Mouse (Mus musculus) embryonic facial prominence, embryonic 11.5 days (tissue): Measurements from ENCODE around the gene Ttc12. TPM values are rescaled to one million over a fixed set of nuclear protein-coding genes. Genes with fewer than 3 reads are reported as not detected.

Experiments used
- ATAC-seq: fragments of 200-750 bp; cut with Nextera tagmentation; replicated peaks from 2 replicates; pipeline ENCODE4 v1.8.0; 2017; ENCODE audit warnings: low read depth; ENCODE audit not compliant: insufficient number of reproducible peaks, low FRiP score, low TSS enrichment
- DNase-seq: peaks from one replicate; pipeline ENCODE4 v3.0.0-alpha.2; 2015; ENCODE audit warnings: low spot score
- H3K27ac ChIP-seq: fragments of 300-500 bp; sonication (generic); replicated peaks from 2 replicates; pipeline ENCODE4 v1.5.1; 2014; ENCODE audit warnings: mild to moderate bottlenecking, low read depth, low read length, control low read depth
- H3K27me3 ChIP-seq: fragments of 300-500 bp; sonication (generic); 2 replicates; pipeline ENCODE4 v1.6.1; 2014; ENCODE audit warnings: mild to moderate bottlenecking, low read length, moderate library complexity, mixed read lengths; ENCODE audit not compliant: control insufficient read depth, insufficient read depth
- H3K36me3 ChIP-seq: fragments of 300-500 bp; sonication (generic); replicated peaks from 2 replicates; pipeline ENCODE4 v1.6.1; 2014; ENCODE audit warnings: low read depth, mild to moderate bottlenecking, low read length, moderate library complexity, mixed read lengths; ENCODE audit not compliant: control insufficient read depth, insufficient read depth
- H3K4me1 ChIP-seq: fragments of 300-500 bp; sonication (generic); 2 replicates; pipeline ENCODE4 v1.6.1; 2014; ENCODE audit warnings: low read length, mixed read lengths; ENCODE audit not compliant: control insufficient read depth, insufficient read depth
- H3K4me2 ChIP-seq: fragments of 300-500 bp; sonication (generic); 2 replicates; pipeline ENCODE4 v1.6.1; 2014; ENCODE audit warnings: low read depth, mild to moderate bottlenecking, control low read depth, low read length, moderate library complexity
- H3K4me3 ChIP-seq: fragments of 300-500 bp; sonication (generic); 2 replicates; pipeline ENCODE4 v1.5.1; 2014; ENCODE audit warnings: low read depth, low read length, control low read depth
- H3K9ac ChIP-seq: fragments of 300-500 bp; sonication (generic); replicated peaks from 2 replicates; pipeline ENCODE4 v1.6.1; 2014; ENCODE audit warnings: mild to moderate bottlenecking, control low read depth, low read length
- H3K9me3 ChIP-seq: fragments of 300-500 bp; sonication (generic); replicated peaks from 2 replicates; pipeline ENCODE4 v1.6.1; 2016; ENCODE audit warnings: mild to moderate bottlenecking, low read length, inconsistent platforms, mixed read lengths; ENCODE audit not compliant: control insufficient read depth
- WGBS: fragments of 180-500 bp; shearing (Covaris S2); extraction: QIAGEN DNeasy Blood & Tissue Kit; methylation state at CpG from one replicate; pipeline ENCODE4 v1.1.7; 2014; 5-methylcytosine and 5-hydroxymethylcytosine counted together
- polyA plus RNA-seq: library from polyadenylated mRNA; unstranded; fragments of >200 nt; fragmentation: Nextera tagmentation; extraction: Ambion mirVana; gene quantifications from 2 replicates; pipeline ENCODE4 v1.2.1, GENCODE M21; 2014

The Ttc12 gene
- polyA plus RNA-seq, 1 experiment from 2014 or later = 1.9 TPM

GRCm38 (mm10) chr9:49509094-49509493 is 23.1 kb upstream of the Ttc12 start:
- no peak for DNase-seq
- no peaks in the 10 kb centered on the region for H3K27me3 ChIP-seq
- no peaks in the 10 kb centered on the region for H3K4me1 ChIP-seq
- no peaks in the 10 kb centered on the region for H3K36me3 ChIP-seq
- H3K9me3 ChIP-seq = no peaks in the 10 kb centered on the region
- WGBS = 95% methylated on average over 3 of the region's 3 CpGs
- no peak overlapping the region for H3K27ac ChIP-seq
- no peak overlapping the region for H3K4me3 ChIP-seq
- H3K9ac ChIP-seq = no peak overlapping the region
- no peak for ATAC-seq
- no peak overlapping the region for H3K4me2 ChIP-seq

- Histone ChIP-seq H3K27me3 (no peaks in the 10 kb centered on the region), H3K36me3 (no peaks in the 10 kb centered on the region), H3K4me2 (no peak overlapping the region), H3K4me1 (no peaks in the 10 kb centered on the region), H3K9ac (no peak overlapping the region), H3K27ac (no peak overlapping the region), H3K9me3 (no peaks in the 10 kb centered on the region), H3K4me3 (no peak overlapping the region)
- ATAC-seq = no peak
- WGBS = 87% methylated on average over 9 of the region's 9 CpGs
- DNase-seq = no peak
Observed at GRCm38 (mm10) chr9:49507829-49508585, 22.0 kb upstream of the Ttc12 start.

GRCm38 (mm10) chr9:49504658-49505057 is 18.6 kb upstream of the Ttc12 start:
- Histone ChIP-seq H3K4me3 (no peak overlapping the region), H3K36me3 (no peaks in the 10 kb centered on the region), H3K27ac (no peak overlapping the region), H3K9me3 (no peaks in the 10 kb centered on the region), H3K9ac (no peak overlapping the region), H3K4me2 (no peak overlapping the region), H3K4me1 (no peaks in the 10 kb centered on the region), H3K27me3 (no peaks in the 10 kb centered on the region)
- DNase-seq (no peak), ATAC-seq (no peak)
- 77% methylated on average over 5 of the region's 5 CpGs for WGBS

- H3K4me2 ChIP-seq = no peak overlapping the region
- H3K27ac ChIP-seq = no peak overlapping the region
- DNase-seq (no peak), ATAC-seq (no peak)
- H3K27me3 ChIP-seq = no peaks in the 10 kb centered on the region
- 88% methylated on average over 4 of the region's 4 CpGs for WGBS
- no peak overlapping the region for H3K4me3 ChIP-seq
- H3K4me1 ChIP-seq = no peaks in the 10 kb centered on the region
- no peaks in the 10 kb centered on the region for H3K9me3 ChIP-seq
- H3K9ac ChIP-seq = no peak overlapping the region
- H3K36me3 ChIP-seq = no peaks in the 10 kb centered on the region
Observed at GRCm38 (mm10) chr9:49502245-49502644, 16.2 kb upstream of the Ttc12 start.

GRCm38 (mm10) chr9:49499878-49500277 is 13.9 kb upstream of the Ttc12 start:
- no peak overlapping the region for H3K27ac ChIP-seq
- H3K4me3 ChIP-seq = no peak overlapping the region
- H3K36me3 ChIP-seq = no peaks in the 10 kb centered on the region
- WGBS = 87% methylated on average over 2 of the region's 2 CpGs
- DNase-seq (no peak), ATAC-seq (no peak)
- no peak overlapping the region for H3K4me2 ChIP-seq
- no peaks in the 10 kb centered on the region for H3K4me1 ChIP-seq
- no peaks in the 10 kb centered on the region for H3K9me3 ChIP-seq
- H3K27me3 ChIP-seq = no peaks in the 10 kb centered on the region
- H3K9ac ChIP-seq = no peak overlapping the region

GRCm38 (mm10) chr9:49493979-49494649 is 8.1 kb upstream of the Ttc12 start:
- 5% methylated on average over 4 of the region's 4 CpGs for WGBS
- DNase-seq = peak; percentile 89
- Histone ChIP-seq H3K4me2 (no peak overlapping the region), H3K4me3 (no peak overlapping the region), H3K27ac (no peak overlapping the region), H3K9ac (no peak overlapping the region), H3K4me1 (no peaks in the 10 kb centered on the region), H3K36me3 (no peaks in the 10 kb centered on the region), H3K9me3 (no peaks in the 10 kb centered on the region), H3K27me3 (no peaks in the 10 kb centered on the region)
- peak; percentile 56; the same call in 1 of the 2 replicates for ATAC-seq

GRCm38 (mm10) chr9:49490609-49491008 is 4.6 kb upstream of the Ttc12 start:
- H3K9ac ChIP-seq = no peak overlapping the region
- DNase-seq (no peak), ATAC-seq (no peak)
- H3K4me2 ChIP-seq = no peak overlapping the region
- H3K4me1 ChIP-seq = no peaks in the 10 kb centered on the region
- no peak overlapping the region for H3K27ac ChIP-seq
- no peaks in the 10 kb centered on the region for H3K27me3 ChIP-seq
- H3K36me3 ChIP-seq = no peaks in the 10 kb centered on the region
- no peaks in the 10 kb centered on the region for H3K9me3 ChIP-seq
- H3K4me3 ChIP-seq = no peak overlapping the region
- WGBS = 89% methylated on average over 4 of the region's 4 CpGs
